Comparison of ENCODE assay signal across 11 mouse cellular contexts in genomic region chr1:82124503-82124902, GRCm38 (mm10).
DNase-seq lines count a peak whose midpoint lies in the region; ATAC-seq lines count a peak whose summit lies in the region.
"Had no signal": no experiment of that assay in that cellular context is flagged by ENCODE, and none has a peak within 500 bp of the region (broad histone marks: within the 10 kb centered on the region; RNA-seq: fewer than 3 reads in every experiment).

No protein-coding gene starts in this region.

- no peaks in the 10 kb centered on the region for H3K36me3 ChIP-seq in midbrain, embryonic 14.5 days (ENCODE audit: control insufficient read depth, insufficient read depth, low read length)
- H3K36me3 ChIP-seq in forebrain, embryonic 16.5 days (ENCODE audit: control insufficient read depth, insufficient read depth): no peaks in the 10 kb centered on the region
- H3K36me3 ChIP-seq: stomach, embryonic 15.5 days had no signal

- no peaks in the 10 kb centered on the region for H3K27me3 ChIP-seq in midbrain, embryonic 14.5 days (ENCODE audit: control insufficient read depth, insufficient read depth, low read length)
- no peaks in the 10 kb centered on the region for H3K27me3 ChIP-seq in forebrain, embryonic 16.5 days (replicated peaks; ENCODE audit: control insufficient read depth, insufficient read depth, low read length)
- H3K27me3 ChIP-seq: Patski; stomach, embryonic 15.5 days had no signal

- WGBS in large intestine, adult 2 months: 20% methylated on average over 5 of the region's 5 CpGs
- 75% methylated on average over 5 of the region's 5 CpGs for WGBS in midbrain, embryonic 14.5 days
- 57% methylated on average over 5 of the region's 5 CpGs for WGBS in forebrain, embryonic 16.5 days

- no peak overlapping the region for H3K4me3 ChIP-seq in midbrain, embryonic 14.5 days (replicated peaks; ENCODE audit: low read depth, low read length)
- no peak overlapping the region for H3K4me3 ChIP-seq in forebrain, embryonic 16.5 days (replicated peaks; ENCODE audit: low read length)
- H3K4me3 ChIP-seq: heart, adult 2 months; stomach, embryonic 15.5 days had no signal

- DNase-seq in embryo, embryonic 11 days: peak; percentile 49
- DNase-seq in embryo, embryonic 10 days (ENCODE audit: low spot score): no peak
- peak; percentile 9 for DNase-seq in ovary, postnatal 14 days (ENCODE audit: low spot score)
- DNase-seq in ovary, postnatal 36 days (ENCODE audit: low spot score): no peak
- peak; percentile 83 for DNase-seq in large intestine, adult 2 months (ENCODE audit: low read depth, low spot score)
- DNase-seq in midbrain, embryonic 14.5 days: no peak
- DNase-seq in c-Kit-positive CD71-positive TER-119-positive erythroid progenitor cells, embryonic 14.5 days (ENCODE audit: low spot score): no peak
- DNase-seq: heart, adult 2 months had no signal

- H3K9ac ChIP-seq in midbrain, embryonic 14.5 days (replicated peaks; ENCODE audit: low read length): no peak overlapping the region
- H3K9ac ChIP-seq in forebrain, embryonic 16.5 days (replicated peaks; ENCODE audit: low read depth, low read length): no peak overlapping the region
- H3K9ac ChIP-seq: stomach, embryonic 15.5 days had no signal

- no peaks in the 10 kb centered on the region for H3K4me1 ChIP-seq in midbrain, embryonic 14.5 days (ENCODE audit: control insufficient read depth, insufficient read depth, low read length)
- H3K4me1 ChIP-seq in forebrain, embryonic 16.5 days (replicated peaks; ENCODE audit: control insufficient read depth, insufficient read depth, low read length): no peaks in the 10 kb centered on the region

- no peak overlapping the region for H3K4me2 ChIP-seq in midbrain, embryonic 14.5 days (ENCODE audit: low read length)
- H3K4me2 ChIP-seq in forebrain, embryonic 16.5 days (ENCODE audit: low read length): no peak overlapping the region
- H3K4me2 ChIP-seq: stomach, embryonic 15.5 days had no signal

- ATAC-seq in midbrain, embryonic 14.5 days (ENCODE audit: low FRiP score, low TSS enrichment): no peak
- no peak for ATAC-seq in forebrain, embryonic 16.5 days
- ATAC-seq: Patski had no signal

- no peak overlapping the region for H3K27ac ChIP-seq in midbrain, embryonic 14.5 days (replicated peaks; ENCODE audit: low read depth, low read length)
- H3K27ac ChIP-seq in forebrain, embryonic 16.5 days (ENCODE audit: low read length): no peak overlapping the region
- H3K27ac ChIP-seq: heart, adult 2 months; stomach, embryonic 15.5 days had no signal

- H3K9me3 ChIP-seq in midbrain, embryonic 14.5 days (ENCODE audit: control insufficient read depth, low read length): no peaks in the 10 kb centered on the region
- no peaks in the 10 kb centered on the region for H3K9me3 ChIP-seq in forebrain, embryonic 16.5 days (ENCODE audit: control insufficient read depth, low read length)
- H3K9me3 ChIP-seq: stomach, embryonic 15.5 days had no signal

Comparison
In these comparisons a context has a peak if more than half of its experiments do, and no peak if none do; other contexts are left out.
1. DNase-seq: peak in embryo, embryonic 11 days (single experiment), ovary, postnatal 14 days (single experiment) and large intestine, adult 2 months (single experiment); none in embryo, embryonic 10 days (single experiment), ovary, postnatal 36 days (single experiment), midbrain, embryonic 14.5 days (single experiment) and c-Kit-positive CD71-positive TER-119-positive erythroid progenitor cells, embryonic 14.5 days (single experiment).